Mouse (Mus musculus) ZHBTc4 (cell line): ENCODE results near the gene Rbp3.

Experiments used
- DNase-seq: peaks from one replicate; pipeline ENCODE4 v3.0.0-alpha.2; 2011; ENCODE audit warnings: low read depth, low spot score

Rbp3 gene

DNA sequence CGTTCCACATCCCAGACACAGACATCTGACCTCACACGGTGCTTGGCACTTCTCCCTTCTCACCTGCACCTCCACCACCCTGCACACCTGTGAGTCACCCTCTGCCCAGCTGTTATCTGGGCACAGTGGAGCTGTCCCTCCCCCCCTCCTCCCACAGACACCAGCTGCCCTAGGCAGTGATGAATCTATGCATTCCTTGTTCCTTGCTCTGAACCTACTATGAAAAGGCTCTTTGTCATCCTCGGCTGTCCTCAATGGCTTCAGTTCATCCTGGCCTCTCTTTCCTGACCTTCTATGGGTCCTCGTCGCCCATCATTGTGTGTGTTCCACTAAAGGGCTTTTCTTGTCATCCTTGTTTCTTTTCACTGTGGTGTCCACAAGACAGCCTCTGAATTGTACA lies 20.9 kb downstream of the Rbp3 start:
- no peak for DNase-seq

GRCm38 (mm10) chr14:33977748-33978147 lies 23.9 kb downstream of the Rbp3 start:
- no peak for DNase-seq

DNA sequence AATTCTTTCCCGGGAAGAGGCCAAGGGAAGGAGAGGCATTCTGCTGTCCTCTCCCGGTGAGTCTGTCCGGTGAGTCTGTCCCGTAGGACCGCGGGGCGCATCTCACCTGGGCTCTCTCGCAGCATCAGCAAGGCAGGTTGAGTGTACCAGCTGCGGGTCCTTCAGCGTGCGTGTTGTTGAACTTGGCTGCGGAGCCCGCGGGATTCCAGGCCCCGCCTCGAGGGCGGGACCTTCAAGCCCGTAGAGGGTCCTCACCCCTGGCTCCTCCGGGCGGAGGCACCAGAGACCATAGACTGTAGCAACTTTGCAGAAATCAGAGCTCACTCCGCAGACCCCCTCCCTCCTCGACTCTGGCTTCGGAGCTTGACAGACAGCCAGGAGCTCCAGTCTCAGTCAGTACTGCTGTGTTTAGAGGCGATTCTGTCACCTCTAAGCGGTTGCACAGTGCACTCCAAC lies 24.8 kb downstream of the Rbp3 start, which contains the start of gene Zfp488:
Zfp488 (minus strand) TSS at position 161 of the 456 bp plus-strand sequence.
- peak; percentile 42 for DNase-seq

GRCm38 (mm10) chr14:33989201-33989600 lies 35.4 kb downstream of the Rbp3 start:
- DNase-seq, result peak; percentile 57

- no peak for DNase-seq
These were observed 38.2 kb downstream of the Rbp3 start for GRCm38 (mm10) chr14:33991971-33992370.

GRCm38 (mm10) chr14:33993051-33993450 lies 39.2 kb downstream of the Rbp3 start:
- no peak for DNase-seq

DNA sequence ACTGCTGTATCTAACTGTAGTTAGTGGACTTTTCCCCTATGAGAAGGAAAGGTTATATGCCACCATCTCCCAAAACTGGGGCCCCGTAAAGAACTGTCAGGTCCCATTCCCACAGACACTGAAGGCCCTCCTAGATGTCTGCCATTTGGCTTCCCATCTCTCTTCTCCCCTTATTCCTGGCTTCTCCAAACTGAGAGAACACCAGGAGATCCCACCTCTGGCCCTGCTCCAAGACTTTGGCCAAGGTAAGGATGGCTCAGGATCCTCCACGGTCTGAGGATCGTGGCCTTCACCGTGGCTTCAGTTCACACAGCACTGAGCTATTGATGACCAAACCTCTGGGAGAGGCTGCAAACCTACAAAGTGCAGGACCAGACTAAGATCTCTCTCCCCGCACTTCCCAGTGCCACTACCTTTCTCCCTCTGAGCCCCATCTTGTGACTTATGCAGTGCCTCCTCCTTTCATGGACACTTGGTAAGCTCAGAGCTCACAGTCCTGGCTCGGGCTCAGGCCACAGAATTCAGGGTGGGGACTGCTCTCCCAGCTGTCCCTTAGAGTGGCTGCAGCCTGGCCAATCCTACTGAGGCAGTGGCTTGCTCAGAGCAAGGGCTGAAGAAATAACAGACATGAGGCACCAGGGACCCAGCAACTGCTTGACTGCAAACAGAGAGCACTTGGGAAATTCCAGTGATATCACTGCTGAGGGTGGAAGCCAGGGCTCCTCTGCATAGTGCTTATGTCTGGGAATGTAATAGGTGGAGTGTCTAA lies 39.9 kb downstream of the Rbp3 start:
- DNase-seq, result no peak

DNA sequence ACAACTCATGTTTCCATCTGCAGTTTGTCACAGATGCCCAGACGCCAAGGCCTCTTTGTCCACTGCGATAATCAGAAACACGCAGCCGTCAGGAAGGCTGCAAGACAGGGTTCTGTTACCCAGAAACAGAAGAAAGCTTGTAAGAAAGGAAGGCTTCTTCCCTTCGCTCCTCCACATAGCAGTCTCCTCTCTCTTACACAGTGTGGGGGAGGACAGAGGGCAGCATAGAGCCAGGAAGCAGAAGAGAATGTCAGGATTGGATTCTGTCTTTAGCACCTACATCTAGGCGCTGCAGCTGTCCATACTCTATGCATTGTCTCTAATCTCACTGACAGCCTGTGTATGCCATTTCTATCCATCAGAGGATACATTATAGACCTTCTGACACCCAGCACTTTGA lies 43.6 kb downstream of the Rbp3 start:
- no peak for DNase-seq

GRCm38 (mm10) chr14:34000076-34000475 lies 46.3 kb downstream of the Rbp3 start:
- DNase-seq, result no peak

DNA sequence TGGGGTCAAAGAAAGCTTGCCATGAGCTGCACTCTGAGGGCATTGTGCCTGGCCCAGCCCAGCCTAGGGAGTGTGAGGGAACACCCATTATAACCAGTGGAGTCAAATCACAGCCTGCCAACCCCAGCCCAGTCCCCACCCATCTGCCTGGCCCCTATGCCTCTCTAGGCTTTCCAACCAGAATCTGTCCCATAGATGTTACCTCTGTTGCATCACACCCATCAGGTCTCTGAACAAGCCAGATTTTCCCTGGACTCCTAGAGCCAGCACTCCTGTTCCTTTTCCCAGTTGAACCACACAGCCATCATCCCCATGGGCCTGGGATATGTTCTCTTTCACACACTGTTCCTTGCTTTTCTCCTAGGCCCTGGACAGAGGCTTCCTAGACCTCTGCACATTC lies 47.6 kb downstream of the Rbp3 start:
- DNase-seq, result no peak

- DNase-seq, result no peak
These were observed 48.6 kb downstream of the Rbp3 start for GRCm38 (mm10) chr14:34002358-34002757.
